Mouse (Mus musculus) bone marrow macrophage, adult 2 months (primary cell): ENCODE measurements around the gene Vip.

Experiments
- CTCF ChIP-seq: IDR thresholded peaks from 2 replicates; pipeline ENCODE4 v1.5.1; 2012; ENCODE audit warnings: low read depth, mild to moderate bottlenecking, low read length, moderate library complexity
- POLR2A ChIP-seq: IDR thresholded peaks from 2 replicates; pipeline ENCODE4 v1.6.1; 2012; ENCODE audit warnings: mild to moderate bottlenecking, low read depth, low read length, borderline replicate concordance

GRCm38 (mm10) chr10:5604371-5604770 lies 34.6 kb upstream of the Vip start:
- TF ChIP-seq CTCF (no peak), POLR2A (no peak)
